Mouse (Mus musculus): ENCODE data around the gene Angel2. TPM values are rescaled to one million over a fixed set of nuclear protein-coding genes. Genes with fewer than 3 reads are reported as not detected.
A peak's percentile ranks its signal among the peaks of the same experiment; 100 is the strongest.

Angel2 gene
- total RNA-seq, 2 experiments from 2014 or later, result 53.1 to 60.0 TPM

DNA sequence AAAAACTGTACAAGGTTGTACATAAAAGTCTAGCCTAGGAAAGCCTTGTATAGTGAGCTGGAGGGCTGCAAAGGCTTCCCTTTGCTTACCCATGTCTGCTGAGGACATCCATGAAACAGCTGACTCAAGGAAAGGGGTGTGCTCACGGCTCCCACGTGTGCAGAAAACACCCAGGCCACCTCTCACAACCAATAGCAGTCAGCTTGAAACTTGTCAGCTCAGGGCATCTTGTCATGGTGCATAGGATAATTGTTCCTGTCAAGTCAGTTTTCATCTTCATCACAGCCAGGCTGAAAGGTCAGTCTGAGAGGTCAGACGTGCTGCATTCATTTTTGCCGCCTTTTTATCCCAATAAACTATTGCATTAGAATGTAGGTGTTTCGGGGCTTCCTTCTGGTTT, 23.1 kb downstream of the Angel2 start:
- no peak overlapping the region for H3K4me3 ChIP-seq
- no peak overlapping the region for H3K27ac ChIP-seq
- no peak for DNase-seq (ENCODE audit: low spot score in 2 of 2)
- TF ChIP-seq CTCF (conservative IDR thresholded peaks at IDR 0.05), result no peak

DNA sequence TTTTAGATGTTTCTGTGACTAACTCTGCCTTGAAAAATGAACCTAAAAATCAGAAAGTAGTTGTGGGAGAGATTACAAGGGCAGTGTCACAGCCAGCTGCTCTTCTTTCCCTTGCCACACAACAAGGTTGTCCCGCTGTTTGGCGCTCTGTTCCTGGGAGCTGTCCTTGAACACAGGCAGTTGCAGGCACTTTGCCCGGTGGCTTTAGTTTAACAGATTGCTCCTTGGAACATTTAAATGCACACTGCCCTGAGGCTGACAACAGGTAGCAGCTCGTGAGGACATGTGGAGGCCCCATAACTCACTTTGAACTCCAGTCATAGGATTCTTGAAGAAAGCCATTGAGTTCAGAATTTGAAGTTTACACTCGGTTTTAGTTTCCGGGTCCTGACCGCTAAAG, 23.5 kb downstream of the Angel2 start:
- TF ChIP-seq CTCF (conservative IDR thresholded peaks at IDR 0.05), result no peak
- no peak overlapping the region for H3K27ac ChIP-seq
- no peak for DNase-seq (ENCODE audit: low spot score in 2 of 2)

DNA sequence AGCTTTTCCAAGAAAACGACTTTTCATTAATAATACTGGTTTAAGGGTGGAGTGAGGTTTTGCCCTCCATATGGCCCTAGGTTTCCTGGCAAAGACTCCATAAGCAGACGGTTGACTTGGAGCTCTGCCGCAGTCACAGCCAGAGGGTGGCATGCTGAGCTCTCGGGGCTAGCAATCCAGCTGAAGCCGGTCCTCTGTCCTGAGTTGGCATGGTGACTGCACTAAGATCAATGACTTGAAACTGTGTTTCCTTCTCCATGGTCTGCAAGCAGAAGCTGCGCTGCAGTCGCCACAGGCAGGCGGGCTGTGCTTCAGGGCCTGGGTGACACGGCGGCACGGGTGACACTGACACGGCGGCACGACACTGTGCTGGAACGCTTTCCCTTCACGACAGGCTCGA, 23.9 kb downstream of the Angel2 start:
- no peak for TF ChIP-seq CTCF (conservative IDR thresholded peaks at IDR 0.05)
- Histone ChIP-seq H3K27ac (no peak overlapping the region; the same call in 1 of the 2 replicates), H3K4me3 (no peak overlapping the region)
- DNase-seq (ENCODE audit: low spot score in 2 of 2), result no peak

More for the DNA sequence above, 23.5 kb downstream of the Angel2 start:
- H3K4me3 ChIP-seq, result no peak overlapping the region

DNA sequence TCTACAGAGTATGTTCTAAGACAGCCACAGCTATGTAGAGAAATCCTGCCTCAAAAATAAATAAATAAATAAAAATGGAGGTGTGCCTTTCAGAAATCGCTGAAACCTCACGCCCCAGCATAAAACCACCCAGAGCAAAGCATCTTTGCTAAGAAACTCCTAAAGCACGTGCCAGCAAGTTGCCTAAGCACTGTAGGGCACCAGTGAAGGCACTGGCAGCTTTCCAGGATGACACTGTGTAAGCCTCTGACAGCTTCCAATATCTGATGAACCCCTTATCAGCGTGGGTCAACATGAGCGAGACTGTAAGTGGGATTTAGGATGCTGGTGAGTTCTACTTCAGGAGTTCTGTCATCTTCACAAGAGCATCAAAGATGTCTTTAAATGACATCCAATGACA, 26.1 kb downstream of the Angel2 start:
- H3K27ac ChIP-seq, result no peak overlapping the region
- DNase-seq (ENCODE audit: low spot score in 2 of 2), result no peak
- no peak overlapping the region for H3K4me3 ChIP-seq
- TF ChIP-seq CTCF (conservative IDR thresholded peaks at IDR 0.05), result no peak

DNA sequence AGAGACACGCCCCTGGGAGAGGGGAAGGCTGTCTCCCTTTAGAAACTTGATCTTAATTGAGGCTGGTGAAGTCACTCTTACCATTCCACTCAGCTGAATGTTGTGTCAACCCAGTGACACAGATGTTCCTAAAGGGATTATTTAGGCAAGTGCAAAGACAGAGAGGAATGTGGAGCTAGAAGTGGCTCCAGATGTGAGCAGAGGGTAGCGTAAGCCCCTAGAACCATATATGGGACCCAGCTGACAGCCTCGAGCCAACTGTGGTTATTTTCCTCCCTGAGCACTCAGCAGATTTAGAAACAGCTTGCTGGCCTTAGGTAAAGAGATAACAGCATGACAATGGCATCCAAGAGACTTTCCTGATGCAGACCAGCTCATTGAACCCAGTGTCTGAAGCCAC, 28.1 kb downstream of the Angel2 start:
- Histone ChIP-seq H3K27ac (no peak overlapping the region), H3K4me3 (no peak overlapping the region)
- no peak for TF ChIP-seq CTCF (conservative IDR thresholded peaks at IDR 0.05)
- no peak for DNase-seq (ENCODE audit: low spot score in 2 of 2)

DNA sequence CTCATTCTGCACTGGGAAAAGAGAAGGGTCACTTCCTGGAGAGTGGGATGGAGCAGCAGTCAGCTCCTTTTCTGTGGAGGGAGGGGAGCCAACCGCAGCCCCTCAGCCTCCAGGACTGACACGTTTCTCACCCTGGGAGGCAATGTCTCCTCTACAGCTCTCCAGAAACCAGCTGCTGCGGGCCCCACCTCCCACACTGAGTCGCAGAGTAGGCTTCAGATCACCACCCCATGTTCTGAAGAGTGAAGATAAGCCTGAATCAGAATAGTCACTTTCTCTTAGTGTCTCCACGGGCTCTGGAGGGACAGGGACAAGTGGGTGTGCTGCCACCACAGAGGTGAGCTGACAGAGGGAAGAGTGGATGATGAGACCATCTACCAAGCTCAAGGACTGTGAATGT, 33.9 kb downstream of the Angel2 start:
- no peak overlapping the region for H3K4me3 ChIP-seq
- DNase-seq (ENCODE audit: low spot score in 2 of 2), result no peak
- no peak overlapping the region for H3K27ac ChIP-seq
- TF ChIP-seq CTCF (conservative IDR thresholded peaks at IDR 0.05), result no peak

DNA sequence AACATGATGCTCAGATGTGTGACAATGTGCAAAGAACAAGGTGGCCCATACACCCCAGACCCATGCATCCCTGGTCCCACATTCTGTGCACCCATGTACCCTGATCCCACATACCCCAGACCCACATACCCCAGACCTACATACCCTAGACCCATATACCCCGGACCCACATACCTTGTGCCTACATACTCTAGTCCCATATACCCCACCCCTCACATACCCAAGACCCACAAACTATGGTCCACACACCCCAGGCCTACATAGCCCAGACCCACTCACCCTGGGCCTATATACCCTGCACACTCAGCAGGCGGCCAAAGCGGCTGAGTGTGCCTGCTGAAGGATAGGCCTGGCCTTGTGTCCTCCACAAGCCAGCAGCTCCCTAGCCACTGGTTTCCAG, 37.8 kb downstream of the Angel2 start:
- no peak overlapping the region for H3K4me3 ChIP-seq
- no peak for TF ChIP-seq CTCF (conservative IDR thresholded peaks at IDR 0.05)
- DNase-seq (ENCODE audit: low spot score in 2 of 2), result no peak
- H3K27ac ChIP-seq, result no peak overlapping the region

DNA sequence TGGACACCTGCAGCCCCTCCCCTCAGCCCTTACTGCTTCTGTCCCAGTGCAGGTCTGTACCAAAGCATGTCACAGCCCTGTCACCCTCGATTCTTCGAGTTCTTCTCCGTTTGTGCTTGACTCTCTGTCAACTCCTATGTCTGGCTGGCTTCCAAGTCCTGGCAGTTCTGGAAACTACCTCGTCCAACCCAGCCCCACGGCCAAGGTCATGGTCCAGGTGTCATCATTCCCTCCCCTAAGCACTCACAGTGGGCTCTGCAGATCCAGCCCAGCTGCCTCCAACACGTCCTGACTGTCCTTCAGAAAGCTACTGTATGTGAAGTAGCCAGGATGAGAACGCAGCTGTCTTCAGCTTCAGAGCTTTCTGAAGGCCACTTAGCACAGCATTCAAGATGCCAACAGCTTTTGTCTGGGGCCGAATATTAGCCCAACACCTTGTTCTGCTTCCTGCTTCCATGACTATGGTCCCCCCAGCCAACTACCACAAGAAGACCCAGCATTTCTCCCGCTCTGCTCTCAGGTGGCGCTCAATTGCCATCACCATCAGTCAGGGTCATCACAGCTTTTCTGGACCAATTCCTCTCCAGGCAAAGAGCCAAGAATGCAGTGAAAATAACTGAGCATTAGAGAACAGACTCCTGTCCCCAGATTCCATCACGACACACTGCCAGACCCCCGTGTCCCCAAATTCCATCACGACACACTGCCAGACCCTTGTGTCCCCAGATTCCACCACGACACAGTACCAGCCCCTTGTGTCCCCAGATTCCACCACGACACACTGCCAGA, 40.3 kb downstream of the Angel2 start:
- no peak overlapping the region for H3K27ac ChIP-seq
- TF ChIP-seq CTCF (conservative IDR thresholded peaks at IDR 0.05), result no peak
- no peak overlapping the region for H3K4me3 ChIP-seq
- DNase-seq (ENCODE audit: low spot score in 2 of 2), result no peak

DNA sequence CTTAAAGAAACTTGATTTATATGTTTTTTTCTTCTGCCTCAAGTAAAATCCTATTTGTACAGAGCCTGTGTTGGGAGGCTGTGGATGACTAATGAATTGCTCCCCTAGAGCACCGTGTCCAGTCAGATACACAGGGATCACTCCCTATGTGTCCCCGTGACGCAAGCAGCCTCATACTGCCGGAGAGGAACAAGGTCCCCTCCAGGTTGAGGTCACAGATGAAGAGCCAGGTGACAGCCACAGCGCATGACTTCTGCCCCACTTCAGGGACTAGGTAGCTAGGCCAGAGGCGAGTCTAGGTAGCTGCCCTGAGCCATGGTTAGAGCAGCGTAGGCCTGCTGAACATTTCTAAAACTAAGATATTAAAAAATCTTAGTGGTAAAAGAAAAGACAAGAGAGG, 43.1 kb downstream of the Angel2 start:
- no peak for DNase-seq (ENCODE audit: low spot score in 2 of 2)
- H3K27ac ChIP-seq, result no peak overlapping the region
- no peak for TF ChIP-seq CTCF (conservative IDR thresholded peaks at IDR 0.05)
- no peak overlapping the region for H3K4me3 ChIP-seq

DNA sequence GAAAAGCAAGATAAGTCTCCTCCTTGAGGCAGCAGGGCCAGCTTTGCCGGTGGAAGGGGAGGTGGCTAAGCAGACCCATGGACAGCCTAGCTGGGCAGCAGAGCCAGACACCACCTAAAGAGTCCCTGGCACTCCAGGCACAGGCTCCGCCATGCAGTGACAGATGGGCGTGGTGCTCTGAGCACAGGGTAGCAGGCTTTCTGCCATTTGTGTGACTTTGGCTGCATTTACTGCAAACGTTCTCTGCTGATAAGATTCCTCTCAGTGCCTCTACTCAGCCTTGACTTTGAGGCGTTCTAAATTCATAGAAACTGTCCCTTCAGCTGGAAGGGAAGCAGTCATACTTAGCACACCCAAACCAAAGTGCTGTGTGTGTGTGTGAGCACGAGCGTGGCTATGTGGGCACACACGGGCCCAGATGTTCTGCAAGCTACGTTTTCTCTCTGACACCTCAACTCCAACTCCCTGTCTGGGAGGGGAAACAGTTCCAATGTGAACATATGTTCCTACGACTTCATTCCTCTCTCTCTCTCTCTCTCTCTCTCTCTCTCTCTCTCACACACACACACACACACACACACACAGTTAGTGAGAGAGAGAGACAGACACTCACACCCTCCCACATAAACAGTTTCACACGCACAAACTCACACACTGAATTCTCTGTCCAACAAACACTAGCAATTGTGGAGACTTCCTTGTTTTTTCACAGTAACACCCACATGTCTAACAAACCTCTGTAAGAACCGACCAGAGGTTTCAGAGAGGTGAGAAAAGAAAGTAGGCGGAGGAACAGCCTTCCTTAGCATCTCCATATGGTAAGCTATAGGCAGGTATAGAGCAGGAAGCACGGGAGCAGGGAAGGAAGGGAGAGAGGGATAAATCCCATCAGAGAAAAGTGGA, 47.0 kb downstream of the Angel2 start:
- Histone ChIP-seq H3K4me3 (no peak overlapping the region), H3K27ac (peak overlapping the region; percentile 46; the same call in 1 of the 2 replicates)
- DNase-seq (ENCODE audit: low spot score in 2 of 2), result peak in 1 of 2 experiments; percentile 28
- TF ChIP-seq CTCF (conservative IDR thresholded peaks at IDR 0.05), result no peak

DNA sequence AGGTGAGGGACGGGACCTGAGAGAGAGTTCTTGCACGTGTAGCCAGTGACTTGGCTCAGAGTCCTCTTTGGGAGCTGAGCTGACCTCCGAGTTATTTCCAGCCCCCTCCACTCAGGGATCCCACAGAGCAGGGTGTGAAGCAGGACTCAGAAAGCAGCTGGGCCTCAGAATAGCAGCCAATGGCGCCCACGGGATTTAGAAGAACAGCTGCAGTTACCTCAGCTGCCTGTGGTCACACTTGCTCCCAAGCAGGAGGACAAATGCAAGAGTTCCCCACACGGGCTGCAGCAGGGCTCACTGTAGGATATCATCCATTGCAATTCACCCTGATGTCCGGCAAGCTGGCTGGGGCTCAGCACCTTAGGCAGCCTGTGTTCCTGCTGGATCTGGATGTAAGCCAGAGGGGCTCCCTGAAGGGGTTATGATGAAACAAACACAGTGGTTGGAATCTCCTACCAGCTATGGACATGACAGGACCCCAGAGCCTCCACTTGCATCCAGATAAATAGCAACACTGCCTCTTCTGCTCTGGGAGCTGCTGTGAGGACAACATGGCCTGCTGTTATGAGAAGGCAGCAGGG, 47.8 kb downstream of the Angel2 start:
- H3K27ac ChIP-seq, result no peak overlapping the region
- no peak for DNase-seq (ENCODE audit: low spot score in 2 of 2)
- no peak for TF ChIP-seq CTCF (conservative IDR thresholded peaks at IDR 0.05)
- H3K4me3 ChIP-seq, result no peak overlapping the region

DNA sequence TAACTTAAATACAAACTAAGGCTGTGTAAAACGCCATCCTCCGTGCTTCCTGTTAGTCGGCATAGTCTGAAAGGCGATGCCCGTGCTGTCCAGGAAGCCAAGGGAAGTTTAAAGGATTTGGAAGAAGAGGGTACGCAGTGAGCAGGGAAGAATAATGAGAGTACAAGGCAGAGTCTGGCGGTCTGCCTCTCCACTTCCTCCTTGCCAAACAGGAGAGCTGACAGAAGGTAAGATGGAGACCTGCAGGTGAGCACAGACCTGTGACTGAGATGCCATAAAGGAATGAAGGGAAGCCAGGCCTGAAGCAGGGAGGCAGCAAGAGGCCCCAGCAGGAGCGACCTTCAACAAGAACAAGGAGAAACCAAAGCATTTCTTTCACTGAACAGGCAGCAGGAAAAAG, 49.3 kb downstream of the Angel2 start:
- no peak for DNase-seq (ENCODE audit: low spot score in 2 of 2)
- Histone ChIP-seq H3K27ac (no peak overlapping the region), H3K4me3 (no peak overlapping the region)
- TF ChIP-seq CTCF (conservative IDR thresholded peaks at IDR 0.05), result no peak

DNA sequence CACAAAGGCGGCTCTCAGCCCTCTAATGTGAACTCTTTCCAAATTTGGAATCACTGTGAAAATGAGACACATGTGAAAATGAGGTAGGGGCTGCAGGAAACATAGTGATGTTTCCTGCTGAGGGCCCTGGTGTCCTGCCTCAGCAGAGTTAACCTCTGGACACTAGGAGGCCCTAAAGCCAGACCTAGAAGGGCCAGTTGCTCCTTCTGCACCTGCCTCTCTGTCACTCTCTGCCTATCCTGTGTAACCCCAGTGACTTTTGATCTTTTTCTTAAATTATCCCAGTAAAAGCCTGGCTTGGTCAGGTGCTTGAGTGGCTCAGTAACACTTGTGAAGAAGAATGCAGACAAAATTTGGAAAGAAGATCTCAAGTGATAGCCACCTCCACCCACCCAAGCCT, 49.9 kb downstream of the Angel2 start:
- no peak for DNase-seq (ENCODE audit: low spot score in 2 of 2)
- TF ChIP-seq CTCF (conservative IDR thresholded peaks at IDR 0.05), result no peak
- H3K4me3 ChIP-seq, result no peak overlapping the region
- H3K27ac ChIP-seq, result no peak overlapping the region
